Mouse (Mus musculus) ES-Bruce4 (cell line): ENCODE measurements around the gene Coil.

ENCODE experiments used
- CTCF ChIP-seq: IDR thresholded peaks from one replicate; pipeline ENCODE4 v1.8.1; 2011; ENCODE audit warnings: low read depth, low read length
- EP300 ChIP-seq: IDR thresholded peaks from 2 replicates; pipeline ENCODE4 v1.6.1; 2011; ENCODE audit warnings: low read depth, low read length; ENCODE audit not compliant: insufficient read depth
- POLR2A ChIP-seq: IDR thresholded peaks from one replicate; pipeline ENCODE4 v1.8.1; 2011; ENCODE audit warnings: low read length; ENCODE audit not compliant: insufficient read depth

DNA sequence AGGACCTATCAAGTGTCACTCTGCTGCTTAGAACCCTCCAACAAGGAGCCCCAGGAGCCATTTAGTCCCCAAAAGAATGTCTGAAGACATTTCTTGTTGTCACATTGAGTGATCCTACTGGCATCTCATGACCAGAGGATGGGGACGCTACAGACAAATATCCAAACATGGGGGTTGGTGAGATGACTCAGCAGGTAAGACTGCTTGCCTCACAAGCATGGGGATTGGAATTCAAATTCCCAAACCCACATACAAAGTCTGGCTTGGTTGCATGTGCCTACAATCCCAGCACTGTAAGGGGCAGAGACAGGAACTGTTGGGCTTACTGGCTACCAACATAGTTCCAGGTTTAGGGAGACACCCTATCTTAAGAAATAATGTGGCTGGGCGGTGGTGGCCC lies 32.2 kb upstream of the Coil start:
- TF ChIP-seq POLR2A (no peak), EP300 (no peak), CTCF (no peak)
